Mouse (Mus musculus) kidney, postnatal 0 days (tissue): Measurements from ENCODE around the gene Mbl2. TPM values are rescaled to one million over a fixed set of nuclear protein-coding genes. Genes with fewer than 3 reads are reported as not detected.

ENCODE experiments used
- ATAC-seq: fragments of 200-750 bp; cut with Nextera tagmentation; replicated peaks from 2 replicates; pipeline ENCODE4 v1.8.0; 2017; ENCODE audit warnings: low read depth, moderate number of reproducible peaks, moderate TSS enrichment, moderate library complexity; ENCODE audit not compliant: low FRiP score
- DNase-seq: peaks from one replicate; pipeline ENCODE4 v3.0.0-alpha.2; 2016; ENCODE audit warnings: low spot score
- H3K27ac ChIP-seq: fragments of 300-500 bp; sonication (generic); 2 replicates; pipeline ENCODE4 v1.5.1; 2014; ENCODE audit warnings: mild to moderate bottlenecking
- H3K27me3 ChIP-seq: fragments of 300-500 bp; sonication (generic); 2 replicates; pipeline ENCODE4 v1.6.1; 2014; ENCODE audit warnings: low read length, mixed read lengths; ENCODE audit not compliant: insufficient read depth
- H3K36me3 ChIP-seq: fragments of 300-500 bp; sonication (generic); 2 replicates; pipeline ENCODE4 v1.6.1; 2014; ENCODE audit warnings: low read length, mixed read lengths; ENCODE audit not compliant: insufficient read depth
- H3K4me1 ChIP-seq: fragments of 300-500 bp; sonication (generic); replicated peaks from 2 replicates; pipeline ENCODE4 v1.6.1; 2014; ENCODE audit warnings: antibody characterized with exemption, low read length, mixed read lengths; ENCODE audit not compliant: insufficient read depth
- H3K4me2 ChIP-seq: fragments of 300-500 bp; sonication (generic); 2 replicates; pipeline ENCODE4 v1.6.1; 2014; ENCODE audit warnings: mild to moderate bottlenecking, low read length, moderate library complexity, mixed read lengths
- H3K4me3 ChIP-seq: fragments of 300-500 bp; sonication (generic); replicated peaks from 2 replicates; pipeline ENCODE4 v1.5.1; 2014; ENCODE audit warnings: low read depth, low read length
- H3K9ac ChIP-seq: fragments of 300-500 bp; sonication (generic); 2 replicates; pipeline ENCODE4 v1.6.1; 2014; ENCODE audit warnings: low read depth, low read length
- H3K9me3 ChIP-seq: fragments of 300-500 bp; sonication (generic); replicated peaks from 2 replicates; pipeline ENCODE4 v1.6.1; 2016; ENCODE audit warnings: low read length, inconsistent platforms, mixed read lengths
- CTCF ChIP-seq: IDR thresholded peaks from 2 replicates; pipeline ENCODE4 v1.5.1; 2016; ENCODE audit warnings: antibody characterized with exemption, low read depth, mild to moderate bottlenecking, moderate library complexity
- WGBS: fragments of 180-500 bp; shearing (Covaris S2); extraction: QIAGEN DNeasy Blood & Tissue Kit; methylation state at CpG from one replicate; pipeline ENCODE4 v1.1.7; 2014; 5-methylcytosine and 5-hydroxymethylcytosine counted together
- polyA plus RNA-seq: library from polyadenylated mRNA; unstranded; fragments of >200 nt; fragmentation: Nextera tagmentation; extraction: Ambion mirVana; gene quantifications from 2 replicates; pipeline ENCODE4 v1.2.1, GENCODE M21; 2015

Mbl2 gene
- polyA plus RNA-seq, 1 experiment from 2014 or later: not detected

DNA sequence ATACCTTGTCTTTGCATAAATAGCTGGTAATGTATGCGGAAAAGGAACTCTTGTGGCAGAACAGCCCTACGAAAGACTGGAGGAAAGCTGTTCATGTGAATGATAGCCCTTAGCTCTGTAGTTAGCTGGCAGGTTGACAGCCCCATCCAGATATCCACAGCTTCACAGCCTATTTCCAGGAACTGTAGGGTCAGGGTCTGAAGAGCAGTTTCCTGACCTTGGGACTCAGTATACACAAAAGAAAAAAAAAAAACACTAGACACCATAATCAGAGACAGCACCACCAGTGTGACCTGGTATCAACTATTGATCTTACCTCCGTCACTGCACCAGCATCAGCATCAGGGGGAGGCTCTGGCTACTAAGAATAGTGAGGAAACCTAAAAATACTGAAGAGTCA lies 3.3 kb upstream of the Mbl2 start:
- Histone ChIP-seq H3K27me3 (no peaks in the 10 kb centered on the region), H3K9ac (no peak overlapping the region), H3K4me3 (no peak overlapping the region), H3K9me3 (no peaks in the 10 kb centered on the region), H3K4me1 (no peaks in the 10 kb centered on the region), H3K4me2 (no peak overlapping the region), H3K36me3 (no peaks in the 10 kb centered on the region), H3K27ac (no peak overlapping the region)
- ATAC-seq: no peak
- no peak for TF ChIP-seq CTCF
- 77% methylated on average over 3 of the region's 3 CpGs for WGBS
- no peak for DNase-seq

DNA sequence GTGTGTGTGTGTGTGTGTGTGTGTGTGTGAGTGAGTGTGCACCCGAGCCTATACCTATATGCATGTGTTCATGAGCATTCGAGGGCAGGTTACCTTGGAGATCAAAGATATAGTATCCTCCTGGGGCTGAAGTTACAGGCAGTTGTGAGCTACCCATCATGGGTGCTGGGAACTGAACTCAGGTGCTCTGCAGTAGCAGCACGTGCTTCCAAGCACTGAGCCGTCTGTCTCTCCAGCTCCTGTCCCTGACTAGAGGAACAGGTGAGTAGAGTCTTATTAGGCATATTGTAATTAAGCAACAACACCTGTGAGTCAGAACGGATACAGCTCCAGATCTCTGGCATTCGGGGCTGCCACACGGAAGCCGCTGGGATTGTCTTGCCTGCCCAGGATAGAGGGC lies 1.7 kb downstream of the Mbl2 start:
- no peaks in the 10 kb centered on the region for H3K9me3 ChIP-seq
- H3K27me3 ChIP-seq: no peaks in the 10 kb centered on the region
- no peak for DNase-seq
- H3K36me3 ChIP-seq: no peaks in the 10 kb centered on the region
- no peak overlapping the region for H3K27ac ChIP-seq
- H3K9ac ChIP-seq: no peak overlapping the region
- no peak for TF ChIP-seq CTCF
- H3K4me2 ChIP-seq: no peak overlapping the region
- ATAC-seq: no peak
- no peaks in the 10 kb centered on the region for H3K4me1 ChIP-seq
- no peak overlapping the region for H3K4me3 ChIP-seq
- 87% methylated on average over 8 of the region's 8 CpGs for WGBS

DNA sequence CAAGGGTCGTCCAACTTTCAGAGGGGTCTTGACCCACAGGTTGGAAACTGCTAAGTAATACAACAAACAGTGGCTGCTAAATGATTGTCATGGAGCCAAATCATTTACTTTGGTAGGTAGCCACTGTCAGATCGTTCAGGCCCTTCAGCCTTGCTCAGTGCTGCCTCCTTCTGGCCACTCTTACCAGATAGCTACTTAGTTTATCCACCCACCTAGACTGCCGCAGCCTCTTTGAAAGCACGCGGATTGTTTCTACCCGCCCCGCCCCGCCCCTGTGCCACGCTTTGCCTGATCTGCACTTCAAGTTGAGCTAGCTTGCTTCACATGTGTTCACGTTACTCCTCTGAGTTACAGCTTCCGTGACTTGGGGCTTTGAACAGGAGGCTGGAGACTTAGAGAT lies 14.6 kb downstream of the Mbl2 start:
- H3K27me3 ChIP-seq: no peaks in the 10 kb centered on the region
- ATAC-seq: 0 out of 2 replicates have a peak, but pooled peaks have one; percentile 29
- no peak overlapping the region for H3K4me2 ChIP-seq
- H3K9me3 ChIP-seq: no peaks in the 10 kb centered on the region
- peak; percentile 78 for TF ChIP-seq CTCF
- 28% methylated on average over 11 of the region's 11 CpGs for WGBS
- H3K27ac ChIP-seq: no peak overlapping the region
- peak; percentile 67 for DNase-seq
- no peaks in the 10 kb centered on the region for H3K4me1 ChIP-seq
- no peak overlapping the region for H3K4me3 ChIP-seq
- H3K9ac ChIP-seq: no peak overlapping the region
- H3K36me3 ChIP-seq: no peaks in the 10 kb centered on the region

DNA sequence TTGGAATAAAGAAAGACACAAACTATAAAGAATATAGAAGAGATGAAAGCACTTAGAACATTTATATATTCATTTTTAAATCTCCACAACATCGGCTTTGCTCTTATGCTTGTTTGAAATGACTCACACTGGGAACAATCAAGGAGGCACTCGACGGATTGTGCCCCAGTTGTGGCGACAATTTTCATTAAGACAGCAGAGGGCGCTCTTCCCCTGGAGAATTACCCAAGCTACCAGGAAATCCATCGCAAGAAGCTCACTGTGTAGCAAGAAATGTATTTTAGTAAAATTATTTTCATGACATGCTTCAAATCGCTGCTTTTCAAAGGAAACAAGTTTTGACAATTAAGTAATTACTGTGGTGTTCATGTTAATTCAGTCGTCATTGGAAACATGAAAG lies 16.1 kb downstream of the Mbl2 start:
- H3K36me3 ChIP-seq: no peaks in the 10 kb centered on the region
- DNase-seq (peak; percentile 86), ATAC-seq (no peak)
- WGBS: 6% methylated on average over 8 of the region's 8 CpGs
- H3K9me3 ChIP-seq: no peaks in the 10 kb centered on the region
- TF ChIP-seq CTCF: peak; percentile 91
- H3K4me3 ChIP-seq: no peak overlapping the region
- H3K9ac ChIP-seq: no peak overlapping the region
- H3K4me1 ChIP-seq: no peaks in the 10 kb centered on the region
- no peak overlapping the region for H3K4me2 ChIP-seq
- H3K27me3 ChIP-seq: no peaks in the 10 kb centered on the region
- no peak overlapping the region for H3K27ac ChIP-seq

DNA sequence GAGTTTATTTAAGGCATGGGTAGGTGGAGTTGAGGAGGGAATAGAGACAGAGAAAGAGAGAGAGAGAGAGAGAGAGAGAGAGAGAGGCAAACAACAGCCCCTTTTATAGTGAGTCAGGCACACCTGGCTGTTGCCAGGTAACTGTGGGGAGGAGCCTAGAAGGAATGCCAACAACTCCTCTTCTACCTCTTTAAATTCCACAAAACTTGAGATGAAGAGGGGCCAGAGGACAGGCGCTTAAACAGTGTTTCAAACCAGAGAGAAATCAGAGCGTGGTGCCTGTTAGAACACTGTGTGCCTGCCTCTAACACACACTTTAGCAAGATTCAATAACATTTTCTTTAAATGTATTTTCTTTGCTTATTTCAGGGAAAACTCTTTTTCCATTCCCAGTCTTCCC lies 19.5 kb downstream of the Mbl2 start:
- H3K9me3 ChIP-seq: no peaks in the 10 kb centered on the region
- no peaks in the 10 kb centered on the region for H3K4me1 ChIP-seq
- WGBS: 80% methylated on average over 2 of the region's 2 CpGs
- DNase-seq: no peak
- H3K27ac ChIP-seq: no peak overlapping the region
- no peak for ATAC-seq
- no peaks in the 10 kb centered on the region for H3K36me3 ChIP-seq
- no peak overlapping the region for H3K4me2 ChIP-seq
- H3K27me3 ChIP-seq: no peaks in the 10 kb centered on the region
- TF ChIP-seq CTCF: no peak
- no peak overlapping the region for H3K9ac ChIP-seq
- no peak overlapping the region for H3K4me3 ChIP-seq

DNA sequence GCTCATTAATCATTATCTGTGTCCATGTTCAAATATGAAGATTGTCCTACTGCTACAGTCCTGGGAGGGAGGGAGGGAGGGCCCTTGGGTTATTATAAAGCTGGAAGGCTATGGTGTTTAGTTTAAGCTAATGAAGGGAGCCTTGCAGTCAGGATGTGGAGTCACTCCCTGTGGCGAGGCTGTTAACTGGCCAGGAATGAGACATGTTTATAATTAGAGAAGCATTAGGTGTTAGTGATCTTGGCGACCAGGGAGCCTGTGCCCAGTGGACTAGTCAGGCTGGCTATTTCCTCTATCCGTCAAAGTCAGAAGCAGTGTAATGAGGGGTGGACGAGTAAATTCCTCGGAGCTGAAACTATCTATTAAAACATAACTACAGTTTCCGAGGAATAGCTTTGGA lies 23.6 kb downstream of the Mbl2 start:
- no peak for ATAC-seq

DNA sequence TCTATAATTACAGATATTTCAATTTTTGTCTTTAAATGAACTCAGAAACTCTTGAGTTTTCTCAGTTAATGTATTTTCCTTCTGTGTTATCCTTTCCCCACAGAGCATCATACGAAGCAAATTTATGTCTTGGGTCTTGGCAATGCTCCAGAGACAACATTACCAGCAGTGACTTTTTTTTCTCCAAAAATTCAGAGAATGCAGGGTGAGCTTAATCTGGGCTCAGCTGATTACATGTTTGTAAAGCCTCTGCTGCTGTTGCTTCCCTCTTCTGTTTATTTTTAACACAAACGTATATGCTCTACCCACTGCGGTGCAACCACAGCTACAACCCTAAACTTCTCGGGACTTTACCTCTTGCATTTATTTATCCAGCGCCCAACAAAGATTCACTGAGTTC lies 48.4 kb downstream of the Mbl2 start:
- WGBS: 27% methylated on average over 5 of the region's 5 CpGs
- no peak overlapping the region for H3K9ac ChIP-seq
- H3K27me3 ChIP-seq: no peaks in the 10 kb centered on the region
- H3K36me3 ChIP-seq: no peaks in the 10 kb centered on the region
- H3K9me3 ChIP-seq: no peaks in the 10 kb centered on the region
- peak; percentile 74 for DNase-seq
- no peak overlapping the region for H3K4me2 ChIP-seq
- no peaks in the 10 kb centered on the region for H3K4me1 ChIP-seq
- H3K27ac ChIP-seq: no peak overlapping the region
- no peak for TF ChIP-seq CTCF
- H3K4me3 ChIP-seq: no peak overlapping the region
- no peak for ATAC-seq

More for the DNA sequence above, 23.6 kb downstream of the Mbl2 start:
- no peaks in the 10 kb centered on the region for H3K4me1 ChIP-seq
- no peak overlapping the region for H3K27ac ChIP-seq
- peak; percentile 29 for DNase-seq
- H3K9ac ChIP-seq: no peak overlapping the region
- H3K4me2 ChIP-seq: no peak overlapping the region
- no peaks in the 10 kb centered on the region for H3K36me3 ChIP-seq
- H3K27me3 ChIP-seq: no peaks in the 10 kb centered on the region
- TF ChIP-seq CTCF: no peak
- no peak overlapping the region for H3K4me3 ChIP-seq
- no peaks in the 10 kb centered on the region for H3K9me3 ChIP-seq
- WGBS: 15% methylated on average over 6 of the region's 6 CpGs
